In the genomic region with DNA sequence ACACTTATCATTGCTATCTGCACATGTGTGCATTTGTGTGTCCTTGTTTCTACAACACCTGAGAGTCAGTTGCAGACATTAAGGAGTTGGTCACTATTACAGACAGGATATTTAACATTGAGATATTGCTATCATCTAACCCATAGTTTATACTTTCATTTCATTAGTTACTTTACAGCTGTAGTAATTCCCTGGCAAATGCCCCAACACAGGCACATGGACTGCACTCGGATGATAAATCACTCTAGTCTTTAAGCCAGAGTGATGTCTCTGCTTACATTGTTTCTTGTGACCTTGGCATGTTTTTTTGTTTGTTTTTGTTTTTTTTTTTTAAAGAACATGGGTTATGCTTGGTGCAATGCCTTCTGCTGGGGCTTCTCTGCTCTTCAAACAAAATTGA, we compare ENCODE assay signal across 18 mouse cellular contexts. TPM values are rescaled to one million over a fixed set of nuclear protein-coding genes. Genes with fewer than 3 reads are reported as not detected.
"Had no signal": no experiment of that assay in that cellular context is flagged by ENCODE, and none has a peak within 500 bp of the region (broad histone marks: within the 10 kb centered on the region; RNA-seq: fewer than 3 reads in every experiment).

No protein-coding gene starts in this region.

- H3K27me3 ChIP-seq: liver, embryonic 15.5 days; lung, embryonic 15.5 days; midbrain, embryonic 12.5 days; neural tube, embryonic 12.5 days had no signal

- H3K4me1 ChIP-seq: neural tube, embryonic 12.5 days had no signal

- H3K36me3 ChIP-seq: liver, embryonic 15.5 days; lung, embryonic 15.5 days; midbrain, embryonic 10.5 days; midbrain, embryonic 12.5 days; neural tube, embryonic 12.5 days had no signal

- H3K4me3 ChIP-seq: liver, embryonic 15.5 days; lung, embryonic 15.5 days; midbrain, embryonic 10.5 days; midbrain, embryonic 12.5 days; neural tube, embryonic 12.5 days had no signal

- H3K9ac ChIP-seq: liver, embryonic 15.5 days; liver, postnatal 0 days; lung, embryonic 15.5 days; midbrain, embryonic 12.5 days; neural tube, embryonic 12.5 days had no signal

- ATAC-seq: liver, postnatal 0 days; lung, postnatal 0 days; midbrain, embryonic 16.5 days had no signal

- DNase-seq: liver, postnatal 0 days; lung, adult 2 months; lung, postnatal 14 days; midbrain, embryonic 14.5 days; right cerebral cortex, postnatal 25 days; right cerebral cortex, postnatal 4 days; spleen, adult 18-20 months; thymus, adult 18-20 months; thymus, postnatal 14 days; thymus, postnatal 36 days had no signal

- H3K4me2 ChIP-seq: liver, embryonic 15.5 days; lung, embryonic 15.5 days; midbrain, embryonic 12.5 days; neural tube, embryonic 12.5 days had no signal

- H3K27ac ChIP-seq: liver, embryonic 15.5 days; lung, embryonic 15.5 days; midbrain, embryonic 10.5 days; midbrain, embryonic 12.5 days; neural tube, embryonic 12.5 days had no signal

- H3K9me3 ChIP-seq: liver, embryonic 15.5 days; lung, embryonic 15.5 days; neural tube, embryonic 12.5 days had no signal

RNA-seq across cellular contexts. Expression of gene Capn8, which starts 20.9 kb away (rescaled TPM):
- polyA plus RNA-seq: liver, embryonic 15.5 days; liver, postnatal 0 days; lung, embryonic 15.5 days; midbrain, embryonic 14.5 days; neural tube, embryonic 14.5 days had no signal
